Mouse (Mus musculus): ENCODE measurements around the gene Cnih3.
A peak's percentile ranks its signal among the peaks of the same experiment; 100 is the strongest.

The Cnih3 gene

GRCm38 (mm10) chr1:181353200-181354097 lies 1.0 kb downstream of the Cnih3 start:
- DNase-seq = peak in 1 of 2 experiments; percentile 5

GRCm38 (mm10) chr1:181355683-181356082 lies 3.3 kb downstream of the Cnih3 start:
- DNase-seq = no peak

GRCm38 (mm10) chr1:181357870-181358269 lies 5.4 kb downstream of the Cnih3 start:
- DNase-seq = no peak

GRCm38 (mm10) chr1:181358526-181358925 lies 6.1 kb downstream of the Cnih3 start:
- peak in 1 of 2 experiments; percentile 5 for DNase-seq

DNA sequence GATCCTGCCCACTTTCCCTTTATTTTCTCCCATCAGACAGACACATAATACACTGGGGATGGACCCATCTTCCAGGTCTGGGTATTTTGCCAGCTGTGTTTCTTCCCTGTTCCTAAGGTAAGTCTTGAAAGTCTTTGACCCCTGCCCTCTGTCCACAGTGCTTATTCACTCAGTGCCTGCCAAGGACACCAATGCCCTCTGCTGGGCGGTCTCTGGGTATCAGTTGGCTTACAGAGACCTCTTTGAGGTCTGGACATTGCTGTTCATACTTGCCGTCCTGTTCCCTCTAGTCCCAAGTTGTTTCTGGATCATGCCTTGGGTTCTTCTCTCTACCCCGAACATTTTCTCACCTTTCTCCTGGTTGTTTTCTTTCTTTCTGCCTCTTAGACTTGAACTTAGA lies 8.3 kb downstream of the Cnih3 start:
- DNase-seq = no peak

DNA sequence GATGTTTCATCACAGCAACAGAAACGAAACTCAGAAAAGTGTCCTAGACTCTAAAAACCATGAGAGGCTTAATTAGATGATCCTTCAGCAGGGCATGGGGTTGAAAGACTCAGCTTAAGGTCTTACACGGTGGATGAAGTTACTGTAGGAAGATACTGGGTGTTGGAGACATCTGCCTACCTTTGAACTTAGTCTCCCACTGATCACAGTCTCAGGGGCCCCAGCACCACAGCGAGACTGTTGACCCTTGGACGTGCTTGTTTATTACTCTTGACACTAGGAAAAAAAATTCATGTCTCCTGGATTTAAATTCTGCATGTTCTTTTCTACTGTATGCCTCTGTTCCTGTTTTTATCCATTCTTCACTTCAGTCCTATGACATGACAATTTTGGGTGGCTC lies 11.6 kb downstream of the Cnih3 start:
- DNase-seq = no peak

DNA sequence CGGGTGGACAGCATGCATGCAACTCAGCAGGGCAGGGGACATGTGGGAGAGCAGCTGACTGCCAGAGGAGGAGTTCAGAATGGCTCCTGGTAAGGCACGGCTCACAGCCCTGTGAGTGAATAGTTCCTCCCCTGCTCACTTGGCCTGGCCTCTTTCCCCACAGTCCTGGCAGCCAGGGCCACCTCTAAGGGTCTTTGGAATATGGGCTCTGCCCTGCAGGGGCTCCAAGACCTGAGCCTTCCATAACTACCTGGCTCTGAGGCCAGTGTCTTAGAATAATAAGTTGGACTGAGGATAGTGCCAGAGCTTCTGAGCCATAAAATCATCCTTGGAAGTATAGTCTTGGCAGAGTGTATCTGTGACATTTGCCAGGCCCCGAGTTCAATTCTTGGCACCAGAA lies 12.9 kb downstream of the Cnih3 start:
- DNase-seq = no peak

GRCm38 (mm10) chr1:181368789-181369570 lies 16.6 kb downstream of the Cnih3 start:
- no peak for DNase-seq

DNA sequence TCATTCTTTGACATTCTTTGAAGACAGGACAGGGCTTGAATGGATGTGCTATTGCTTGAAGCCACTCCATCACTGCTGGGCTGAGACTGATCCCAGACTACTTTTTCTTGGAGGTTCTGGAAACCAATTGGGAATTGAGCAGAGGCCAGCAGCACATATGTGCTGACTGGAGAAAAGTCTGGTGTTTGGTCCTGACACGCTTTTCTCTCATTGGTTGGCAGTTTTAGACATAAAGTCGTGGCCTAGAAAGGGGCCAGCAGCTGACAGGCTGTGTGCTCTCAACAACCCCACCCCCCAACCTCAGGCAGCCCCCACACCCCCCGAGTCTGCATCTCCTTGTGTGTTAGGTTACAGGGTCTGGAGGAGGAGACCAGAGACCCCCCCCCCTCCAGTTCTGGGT lies 17.9 kb downstream of the Cnih3 start:
- DNase-seq = no peak

- DNase-seq = no peak
Observed at GRCm38 (mm10) chr1:181371226-181371625, 18.8 kb downstream of the Cnih3 start.

DNA sequence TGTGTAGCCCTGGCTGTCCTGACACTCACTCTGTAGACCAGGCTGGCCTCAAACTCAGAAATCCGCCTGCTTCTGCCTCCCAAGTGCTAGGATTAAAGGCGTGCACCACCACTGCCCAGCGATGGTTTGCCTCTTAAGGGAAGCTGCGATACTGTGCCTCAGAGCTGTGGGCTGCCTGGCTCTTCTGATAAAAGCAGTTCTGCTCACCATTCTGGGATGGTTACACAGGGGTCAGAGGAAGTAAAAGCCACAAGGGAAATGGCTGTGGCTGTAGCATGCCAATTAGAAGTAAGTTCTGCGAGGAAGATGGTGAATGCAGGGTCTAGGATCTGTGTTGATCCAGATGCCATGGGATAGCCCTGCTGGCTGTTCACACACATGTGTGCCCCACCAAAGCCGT lies 19.9 kb downstream of the Cnih3 start:
- no peak for DNase-seq

DNA sequence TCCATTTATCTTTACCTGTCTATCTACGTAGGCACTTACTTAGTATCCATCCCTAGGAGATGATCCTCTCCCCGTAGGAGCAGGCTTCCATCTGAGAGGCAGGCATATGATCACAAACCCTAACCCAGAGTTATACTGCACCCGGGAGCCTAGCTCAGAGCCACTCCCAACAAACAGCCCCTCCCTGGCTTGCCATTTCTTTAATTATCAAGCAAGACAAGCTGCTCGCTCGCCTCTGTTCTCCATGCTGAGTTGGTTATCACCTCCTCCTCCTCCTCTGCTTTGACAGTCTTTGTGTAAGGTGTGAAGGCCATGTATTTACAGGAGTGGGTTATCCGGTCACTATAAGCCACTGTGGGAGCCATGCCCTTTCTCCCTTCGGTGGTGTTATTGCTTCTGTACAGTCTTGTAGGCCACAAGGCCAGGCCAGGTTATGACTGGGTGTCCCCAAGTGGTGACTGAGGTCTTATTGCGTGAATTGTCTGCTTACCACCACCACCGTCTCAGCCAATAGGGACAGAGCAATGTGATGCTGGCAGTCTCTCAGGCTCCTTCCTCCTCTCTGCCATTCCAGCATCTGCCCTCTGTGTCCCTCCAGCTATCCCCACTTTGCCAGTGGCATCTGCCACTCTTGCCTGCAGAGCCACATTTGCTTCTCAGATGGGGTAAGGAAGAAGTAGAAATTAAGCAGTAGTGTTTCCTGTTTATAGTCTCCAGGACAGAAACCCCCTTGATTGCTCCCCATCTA lies 22.4 kb downstream of the Cnih3 start:
- DNase-seq = no peak

GRCm38 (mm10) chr1:181376431-181376830 lies 24.0 kb downstream of the Cnih3 start:
- DNase-seq = no peak

DNA sequence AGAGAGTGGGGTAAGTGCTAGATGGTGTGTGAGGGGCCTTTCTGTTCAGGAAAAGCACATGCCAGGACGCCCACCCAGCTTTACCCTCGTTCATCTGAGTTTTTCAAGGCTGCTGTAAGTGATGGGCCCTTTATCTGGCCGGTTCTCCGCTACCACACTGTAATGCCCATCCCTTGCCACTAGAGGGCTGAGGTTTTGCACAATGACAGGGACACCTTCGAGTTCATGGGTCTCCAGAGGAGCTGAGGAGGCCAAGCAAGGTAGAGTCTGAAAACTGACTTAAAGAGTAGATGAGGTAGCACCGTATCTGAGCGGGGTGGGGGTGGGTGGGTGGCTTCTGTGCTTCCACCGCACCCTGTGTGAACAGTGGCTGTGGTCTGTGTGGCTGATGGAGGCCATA lies 27.2 kb downstream of the Cnih3 start:
- peak; percentile 14 to 53 for DNase-seq

- no peak for DNase-seq
Observed at GRCm38 (mm10) chr1:181381410-181382010, 29.1 kb downstream of the Cnih3 start.

DNA sequence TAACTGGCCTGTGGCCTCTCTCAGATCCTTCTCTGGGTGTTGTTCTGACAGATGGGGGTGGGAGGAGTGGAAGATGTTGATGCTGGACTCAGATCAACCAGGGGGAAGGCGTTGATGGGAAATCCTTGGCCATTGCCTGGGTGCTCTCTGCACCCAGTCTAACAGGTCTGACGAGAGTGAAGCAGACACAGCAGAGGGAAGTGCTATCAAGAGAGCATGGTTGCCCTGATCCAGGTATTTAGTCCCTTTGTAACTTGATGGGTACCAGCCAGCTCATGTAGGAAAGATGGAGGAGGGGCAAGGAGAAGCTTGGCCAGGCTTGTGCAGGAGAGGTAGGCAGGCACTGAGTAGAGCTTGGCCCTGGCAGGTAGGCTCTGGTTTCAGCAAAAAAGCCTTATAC lies 36.8 kb downstream of the Cnih3 start:
- peak in 1 of 2 experiments; percentile 10 for DNase-seq

GRCm38 (mm10) chr1:181392489-181392888 lies 40.1 kb downstream of the Cnih3 start:
- no peak for DNase-seq

- DNase-seq = peak; percentile 15 to 20
Observed at GRCm38 (mm10) chr1:181393250-181394149, 41.1 kb downstream of the Cnih3 start.

- no peak for DNase-seq
Observed at GRCm38 (mm10) chr1:181395234-181395828, 42.9 kb downstream of the Cnih3 start.

GRCm38 (mm10) chr1:181399179-181399578 lies 46.8 kb downstream of the Cnih3 start:
- DNase-seq = no peak

GRCm38 (mm10) chr1:181403056-181403455 lies 50.6 kb downstream of the Cnih3 start:
- DNase-seq = no peak
